Comparison of ENCODE assay signal across 24 mouse cellular contexts in the genomic region with DNA sequence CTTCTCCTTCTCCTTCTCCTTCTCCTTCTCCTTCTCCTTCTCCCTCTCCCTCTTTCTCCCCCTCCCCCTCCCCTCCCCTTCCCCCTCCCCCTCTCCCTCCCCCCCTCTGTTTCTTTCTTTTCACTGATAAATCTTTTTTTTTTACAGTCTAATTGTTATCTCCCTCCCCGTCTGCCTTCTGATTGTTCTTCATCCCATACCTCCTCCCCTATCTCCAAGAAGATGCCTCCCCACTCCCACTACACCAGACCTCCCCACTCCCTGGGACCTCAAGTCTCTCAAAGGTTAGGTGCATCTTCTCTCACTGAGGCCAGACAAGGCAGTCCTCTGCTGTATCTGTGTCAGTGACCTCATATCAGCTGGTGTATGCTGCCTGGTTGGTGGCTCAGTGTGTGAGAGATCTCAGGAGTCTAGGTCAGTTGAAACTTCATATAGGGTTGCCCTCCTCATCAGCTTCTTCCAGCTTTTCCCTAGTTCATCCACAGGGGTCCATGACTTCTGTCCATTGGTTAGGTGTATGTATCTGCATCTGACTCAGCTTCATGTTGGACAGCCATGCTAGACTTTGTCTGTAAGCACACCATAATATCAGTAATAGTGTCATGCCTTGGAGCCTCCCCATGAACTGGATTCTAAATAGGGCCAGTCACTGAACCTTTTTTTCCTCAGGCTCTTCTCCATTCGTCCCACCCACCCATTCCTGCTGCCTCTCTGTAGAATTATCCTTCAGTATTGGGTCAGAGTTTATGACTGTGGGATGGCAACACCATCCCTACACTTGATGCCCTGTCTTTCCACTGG. TPM values are rescaled to one million over a fixed set of nuclear protein-coding genes. Genes with fewer than 3 reads are reported as not detected.
"Had no signal": no experiment of that assay in that cellular context is flagged by ENCODE, and none has a peak within 500 bp of the region (broad histone marks: within the 10 kb centered on the region; RNA-seq: fewer than 3 reads in every experiment).

No protein-coding gene starts in this region.

- DNase-seq: kidney, adult 11 months; kidney, adult 9 months; kidney, postnatal 4 days; left cerebral cortex, postnatal 4 days; lung, adult 18-20 months; lung, postnatal 36 days; right cerebral cortex, postnatal 14 days; thymus, adult 2 months; thymus, postnatal 25 days had no signal

- H3K27ac ChIP-seq: kidney, postnatal 0 days; layer of hippocampus, adult 2 months; limb, embryonic 13.5 days; midbrain, embryonic 10.5 days; midbrain, embryonic 15.5 days; stomach, embryonic 15.5 days had no signal

- H3K4me2 ChIP-seq: limb, embryonic 13.5 days; midbrain, embryonic 15.5 days; stomach, embryonic 15.5 days had no signal

- H3K4me3 ChIP-seq: layer of hippocampus, adult 2 months; limb, embryonic 13.5 days; midbrain, embryonic 10.5 days; midbrain, embryonic 15.5 days; stomach, embryonic 15.5 days had no signal

- H3K36me3 ChIP-seq: limb, embryonic 13.5 days; midbrain, embryonic 10.5 days; midbrain, embryonic 15.5 days; stomach, embryonic 15.5 days had no signal

- H3K9me3 ChIP-seq: limb, embryonic 13.5 days; midbrain, embryonic 10.5 days; midbrain, embryonic 15.5 days; stomach, embryonic 15.5 days had no signal

- ATAC-seq: midbrain, embryonic 15.5 days had no signal

- H3K27me3 ChIP-seq: limb, embryonic 13.5 days; midbrain, embryonic 15.5 days; stomach, embryonic 15.5 days had no signal

- H3K9ac ChIP-seq: limb, embryonic 13.5 days; midbrain, embryonic 15.5 days; stomach, embryonic 15.5 days had no signal

- H3K4me1 ChIP-seq: limb, embryonic 13.5 days; midbrain, embryonic 10.5 days; midbrain, embryonic 15.5 days; stomach, embryonic 15.5 days had no signal

RNA-seq across cellular contexts. Expression of gene Hbb-bh1, which starts 1.8 kb away (rescaled TPM):
- total RNA-seq: layer of hippocampus, adult 2 months; layer of hippocampus, postnatal 10 days; left cerebral cortex, adult 18-20 months; left cerebral cortex, postnatal 10 days; left cerebral cortex, postnatal 4 days; megakaryocyte, adult 5-6 weeks had no signal
- polyA plus RNA-seq: kidney, postnatal 0 days; testis, adult 2 months had no signal

RNA-seq across cellular contexts. Expression of gene Hbb-bh2, which starts 4.4 kb away (rescaled TPM):
- total RNA-seq: layer of hippocampus, adult 2 months; layer of hippocampus, postnatal 10 days; left cerebral cortex, adult 18-20 months; left cerebral cortex, postnatal 10 days; left cerebral cortex, postnatal 4 days; megakaryocyte, adult 5-6 weeks had no signal
- polyA plus RNA-seq: kidney, postnatal 0 days; limb, embryonic 13.5 days; lung, embryonic 16.5 days; midbrain, embryonic 15.5 days; neural tube, embryonic 14.5 days; spleen, adult 2 months; stomach, embryonic 15.5 days; testis, adult 2 months; thymus, adult 2 months; urinary bladder, adult 2 months had no signal

RNA-seq across cellular contexts. Expression of gene Hbb-y, which starts 8.3 kb away (rescaled TPM):
- total RNA-seq: layer of hippocampus, adult 2 months; layer of hippocampus, postnatal 10 days; left cerebral cortex, adult 18-20 months; left cerebral cortex, postnatal 10 days; left cerebral cortex, postnatal 4 days; megakaryocyte, adult 5-6 weeks had no signal
